Mouse (Mus musculus) midbrain, embryonic 12.5 days (tissue): Measurements from ENCODE around the gene Eif2ak4. TPM values are rescaled to one million over a fixed set of nuclear protein-coding genes. Genes with fewer than 3 reads are reported as not detected.

Experiments
- ATAC-seq: fragments of 200-750 bp; cut with Nextera tagmentation; 2 replicates; pipeline ENCODE4 v1.8.0; 2017; ENCODE audit warnings: low read depth, moderate TSS enrichment, moderate library complexity; ENCODE audit not compliant: low FRiP score
- H3K27ac ChIP-seq: fragments of 300-500 bp; sonication (generic); replicated peaks from 2 replicates; pipeline ENCODE4 v1.5.1; 2016; ENCODE audit warnings: mild to moderate bottlenecking
- H3K27me3 ChIP-seq: fragments of 300-500 bp; sonication (generic); 2 replicates; pipeline ENCODE4 v1.6.1; 2016; ENCODE audit warnings: mild to moderate bottlenecking
- H3K36me3 ChIP-seq: fragments of 300-500 bp; sonication (generic); 2 replicates; pipeline ENCODE4 v1.6.1; 2016
- H3K4me1 ChIP-seq: fragments of 300-500 bp; sonication (generic); 2 replicates; pipeline ENCODE4 v1.6.1; 2016
- H3K4me2 ChIP-seq: fragments of 300-500 bp; sonication (generic); replicated peaks from 2 replicates; pipeline ENCODE4 v1.6.1; 2016; ENCODE audit warnings: mild to moderate bottlenecking, moderate library complexity
- H3K4me3 ChIP-seq: fragments of 300-500 bp; sonication (generic); 2 replicates; pipeline ENCODE4 v1.5.1; 2016; ENCODE audit warnings: mild to moderate bottlenecking
- H3K9ac ChIP-seq: fragments of 300-500 bp; sonication (generic); replicated peaks from 2 replicates; pipeline ENCODE4 v1.6.1; 2016; ENCODE audit warnings: mild to moderate bottlenecking, moderate library complexity
- H3K9me3 ChIP-seq: fragments of 300-500 bp; sonication (generic); 2 replicates; pipeline ENCODE4 v1.6.1; 2016; ENCODE audit warnings: mild to moderate bottlenecking
- WGBS: fragments of 180-500 bp; shearing (Covaris S2); methylation state at CpG from one replicate; pipeline ENCODE4 v1.1.7; 2016; 5-methylcytosine and 5-hydroxymethylcytosine counted together
- polyA plus RNA-seq: library from polyadenylated mRNA; unstranded; fragments of >200 nt; fragmentation: Nextera tagmentation; extraction: Ambion mirVana; gene quantifications from 2 replicates; pipeline ENCODE4 v1.2.1, GENCODE M21; 2016

Gene Eif2ak4
- polyA plus RNA-seq, 1 experiment from 2014 or later, result 12.5 TPM

DNA sequence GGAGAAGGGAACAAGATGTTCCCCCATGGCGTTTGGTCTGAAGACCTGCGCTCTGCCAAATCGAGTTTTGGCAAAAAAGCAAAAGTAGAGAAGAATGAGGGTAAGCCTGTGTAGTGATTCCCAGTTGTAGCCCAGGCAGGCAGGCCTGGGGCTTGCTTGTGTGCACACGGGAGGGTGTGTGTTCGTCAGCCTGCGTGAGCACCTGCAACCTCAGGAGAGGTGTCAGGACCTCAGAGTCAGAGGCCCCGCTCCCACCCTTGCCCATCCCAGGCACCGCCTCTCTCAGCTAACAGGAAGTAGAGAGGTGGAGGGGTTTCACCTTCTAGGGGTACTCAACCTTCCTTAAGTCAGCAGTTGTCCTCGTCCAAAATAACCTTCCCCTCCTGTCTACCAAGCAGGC, 106.6 kb downstream of the Eif2ak4 start:
- Histone ChIP-seq H3K36me3 (no peaks in the 10 kb centered on the region), H3K9me3 (no peaks in the 10 kb centered on the region), H3K27ac (no peak overlapping the region), H3K4me1 (peaks cover 12% of the 10 kb centered on the region), H3K4me2 (no peak overlapping the region), H3K4me3 (no peak overlapping the region), H3K27me3 (no peaks in the 10 kb centered on the region), H3K9ac (no peak overlapping the region)
- no peak for ATAC-seq
- 80% methylated on average over 9 of the region's 9 CpGs for WGBS

DNA sequence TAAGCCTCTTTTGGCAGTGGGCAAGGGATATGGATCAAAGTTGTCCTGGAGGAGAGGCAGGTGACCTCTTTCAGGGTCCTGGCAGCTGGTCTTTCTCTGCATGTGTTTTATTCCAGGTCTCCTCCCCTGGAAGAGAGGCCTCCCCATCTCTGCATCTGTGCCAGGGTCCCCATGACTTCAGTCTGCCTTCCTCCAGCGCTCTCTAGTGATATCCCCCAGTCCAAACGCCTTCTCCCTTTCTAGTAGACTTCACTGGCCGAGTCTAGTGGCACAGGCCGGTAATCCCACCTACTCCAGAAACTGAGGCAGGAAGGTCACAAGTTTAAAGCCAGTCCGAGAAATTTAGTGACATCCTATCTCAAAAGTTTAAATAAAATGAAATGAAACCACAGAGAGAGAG, 109.5 kb downstream of the Eif2ak4 start:
- Histone ChIP-seq H3K27ac (no peak overlapping the region), H3K27me3 (no peaks in the 10 kb centered on the region), H3K4me3 (no peak overlapping the region), H3K9ac (no peak overlapping the region), H3K4me1 (peaks cover 5% of the 10 kb centered on the region), H3K9me3 (no peaks in the 10 kb centered on the region), H3K4me2 (no peak overlapping the region), H3K36me3 (no peaks in the 10 kb centered on the region)
- 82% methylated on average over 5 of the region's 5 CpGs for WGBS
- no peak for ATAC-seq

DNA sequence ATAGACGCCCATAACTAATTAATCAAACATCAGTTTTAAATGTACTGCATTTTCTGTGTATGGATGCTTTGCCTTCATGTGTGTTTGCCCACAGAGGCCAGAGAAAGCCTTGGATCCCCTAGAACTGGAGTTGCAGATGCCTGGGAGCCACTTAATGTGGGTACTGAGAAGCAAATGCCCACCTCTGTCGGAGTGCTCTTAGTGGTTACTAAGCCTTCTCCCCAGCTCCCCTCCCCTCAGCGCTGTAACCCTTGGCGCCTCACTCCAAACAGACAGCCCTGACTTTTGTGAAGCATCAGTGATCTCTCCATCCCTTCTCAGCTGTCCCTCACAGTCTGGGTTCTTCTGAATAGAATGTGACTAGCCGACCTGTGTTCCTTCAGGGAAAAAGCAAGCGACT, 110.1 kb downstream of the Eif2ak4 start:
- Histone ChIP-seq H3K9ac (no peak overlapping the region), H3K27ac (no peak overlapping the region), H3K4me1 (peaks cover 5% of the 10 kb centered on the region), H3K27me3 (no peaks in the 10 kb centered on the region), H3K36me3 (no peaks in the 10 kb centered on the region), H3K9me3 (no peaks in the 10 kb centered on the region), H3K4me3 (no peak overlapping the region), H3K4me2 (no peak overlapping the region)
- no peak for ATAC-seq
- whole genome bisulfite sequencing, result 76% methylated on average over 6 of the region's 6 CpGs

DNA sequence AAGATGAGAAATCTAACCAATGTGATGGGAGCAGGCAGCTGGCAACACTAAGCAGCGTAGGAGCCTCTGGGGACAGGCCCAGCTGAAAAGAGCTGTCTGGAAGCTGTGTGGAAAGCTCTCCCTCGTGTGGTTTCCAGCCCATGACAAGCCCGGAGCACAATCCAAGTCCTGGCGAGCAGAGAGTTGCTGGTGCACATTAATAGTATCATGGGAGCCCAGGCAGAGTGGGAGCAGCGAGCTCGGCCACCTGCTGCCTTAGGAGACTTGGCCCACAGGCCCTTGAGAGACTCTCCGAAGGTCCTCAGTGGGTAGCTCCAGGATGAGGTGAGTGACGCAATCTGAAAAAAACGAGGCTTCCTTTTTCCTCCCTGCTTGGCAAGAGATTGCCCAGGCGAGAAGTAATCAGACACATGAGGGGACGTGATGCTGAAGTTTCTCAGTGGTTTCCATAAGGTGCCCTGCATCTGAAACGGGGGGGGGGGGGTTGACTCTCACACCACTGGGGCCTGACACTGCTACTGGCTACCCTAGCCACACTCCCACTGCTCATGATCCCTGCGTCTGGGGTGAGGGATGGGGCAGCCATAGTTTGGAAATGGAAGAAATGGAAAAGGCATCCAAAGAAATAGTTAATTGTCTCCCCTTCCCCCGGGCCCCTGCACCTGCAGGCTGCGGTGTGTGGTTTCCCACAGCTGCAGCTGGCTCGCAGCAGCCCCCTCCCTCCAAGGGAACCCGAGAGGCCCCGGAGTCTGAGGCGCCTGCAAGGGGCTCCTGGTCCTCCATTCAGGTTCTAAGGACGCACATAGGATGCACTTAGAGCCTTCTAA, 110.9 kb downstream of the Eif2ak4 start:
- H3K9me3 ChIP-seq, result no peaks in the 10 kb centered on the region
- no peak overlapping the region for H3K4me2 ChIP-seq
- no peak overlapping the region for H3K4me3 ChIP-seq
- peaks cover 5% of the 10 kb centered on the region for H3K4me1 ChIP-seq
- no peak for ATAC-seq
- H3K27ac ChIP-seq, result no peak overlapping the region
- no peaks in the 10 kb centered on the region for H3K27me3 ChIP-seq
- 50% methylated on average over 20 of the region's 20 CpGs for WGBS
- no peak overlapping the region for H3K9ac ChIP-seq
- no peaks in the 10 kb centered on the region for H3K36me3 ChIP-seq

DNA sequence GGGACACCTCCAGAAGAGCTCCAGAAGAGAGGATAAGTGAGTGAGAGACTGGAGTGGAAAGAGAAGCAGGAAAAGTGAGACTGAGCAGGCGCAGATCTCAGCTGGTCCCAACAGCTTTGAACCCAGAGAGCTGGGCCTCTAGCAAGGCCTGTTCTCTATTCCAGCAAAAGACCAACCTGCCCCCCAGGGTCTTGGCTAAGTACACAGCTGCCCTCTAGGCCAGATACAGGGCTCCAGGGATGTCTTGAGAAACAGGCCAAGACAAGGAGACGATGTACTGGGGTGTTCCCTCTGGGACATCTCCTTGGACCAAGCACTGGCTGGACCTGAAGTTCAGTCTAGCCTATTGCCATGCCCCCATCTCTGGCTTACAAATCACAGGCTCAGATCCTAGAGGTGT, 111.8 kb downstream of the Eif2ak4 start:
- no peak for ATAC-seq
- H3K4me3 ChIP-seq, result no peak overlapping the region
- no peaks in the 10 kb centered on the region for H3K36me3 ChIP-seq
- H3K9me3 ChIP-seq, result no peaks in the 10 kb centered on the region
- WGBS, result 79% methylated on average over 2 of the region's 2 CpGs
- H3K4me1 ChIP-seq, result peaks cover 5% of the 10 kb centered on the region
- H3K27ac ChIP-seq, result no peak overlapping the region
- H3K9ac ChIP-seq, result no peak overlapping the region
- H3K4me2 ChIP-seq, result no peak overlapping the region
- H3K27me3 ChIP-seq, result no peaks in the 10 kb centered on the region

DNA sequence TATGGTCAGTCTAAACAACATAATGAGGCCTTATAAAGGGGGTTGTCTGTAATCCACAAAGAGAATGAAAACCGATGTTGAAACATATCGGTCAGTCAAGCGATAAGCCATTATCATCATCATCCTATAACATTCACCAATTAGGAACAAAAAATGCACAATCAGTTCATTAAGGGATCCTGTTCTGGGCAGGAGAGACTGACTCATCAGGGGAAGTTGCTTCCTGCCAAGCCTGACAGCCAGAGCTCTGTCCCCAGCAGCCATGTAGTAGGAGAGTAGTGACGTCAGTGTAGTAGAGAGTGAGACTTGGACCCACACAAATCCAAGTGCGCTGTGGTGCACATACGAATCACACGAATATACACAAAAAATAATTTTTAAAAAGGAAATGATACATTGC, 118.7 kb downstream of the Eif2ak4 start:
- H3K4me3 ChIP-seq, result no peak overlapping the region
- no peak overlapping the region for H3K4me2 ChIP-seq
- no peak overlapping the region for H3K9ac ChIP-seq
- H3K4me1 ChIP-seq, result peaks cover 14% of the 10 kb centered on the region
- peaks cover 6% of the 10 kb centered on the region; the same call in 1 of the 2 replicates for H3K27me3 ChIP-seq
- no peaks in the 10 kb centered on the region for H3K36me3 ChIP-seq
- no peak overlapping the region for H3K27ac ChIP-seq
- H3K9me3 ChIP-seq, result no peaks in the 10 kb centered on the region
- 94% methylated on average over 7 of the region's 7 CpGs for WGBS
- no peak for ATAC-seq

DNA sequence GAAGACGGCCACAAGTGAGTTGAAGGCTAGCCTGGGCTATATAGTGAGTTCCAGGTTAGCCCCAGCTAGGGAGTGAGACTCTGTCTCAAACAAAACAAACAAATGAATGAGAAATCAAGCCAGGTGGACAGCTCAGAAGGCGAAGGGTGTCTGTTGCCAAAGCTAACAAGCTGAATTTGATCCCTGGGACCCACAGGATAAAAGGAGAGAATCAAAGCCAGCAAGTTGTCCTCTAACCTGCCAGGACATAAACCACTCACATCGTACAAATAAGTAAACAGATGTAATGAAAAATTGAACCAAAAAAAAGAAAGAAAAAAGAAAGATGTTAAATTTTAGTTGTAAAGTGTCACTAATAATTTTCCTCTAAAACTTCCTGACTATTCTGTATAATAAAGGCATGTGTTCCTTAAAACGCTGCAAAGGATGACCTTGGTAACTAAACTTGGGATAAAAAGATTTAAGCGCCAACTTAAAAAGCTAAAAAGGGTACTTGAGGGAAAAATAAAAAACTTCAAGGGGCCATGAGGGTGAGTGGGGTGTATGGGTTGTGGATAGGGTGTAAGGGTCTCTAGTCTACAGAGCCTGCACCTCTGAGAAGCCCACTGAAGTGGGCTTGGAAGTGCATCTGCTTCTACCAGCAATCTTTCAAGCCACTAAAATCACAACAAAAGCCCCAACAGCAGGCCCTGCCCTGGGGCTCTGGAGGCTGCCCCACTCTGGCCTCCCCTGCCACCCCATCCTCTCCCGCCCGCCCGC, 121.4 kb downstream of the Eif2ak4 start:
- WGBS, result 44% methylated on average over 8 of the region's 8 CpGs
- Histone ChIP-seq H3K9me3 (no peaks in the 10 kb centered on the region), H3K9ac (peak overlapping the region; percentile 34; the same call in 1 of the 2 replicates), H3K4me1 (peaks cover 14% of the 10 kb centered on the region), H3K27ac (peak overlapping the region; percentile 69), H3K36me3 (no peaks in the 10 kb centered on the region), H3K4me3 (no peak overlapping the region), H3K4me2 (peak overlapping the region; percentile 32), H3K27me3 (peaks cover 6% of the 10 kb centered on the region; the same call in 1 of the 2 replicates)
- ATAC-seq, result no peak

DNA sequence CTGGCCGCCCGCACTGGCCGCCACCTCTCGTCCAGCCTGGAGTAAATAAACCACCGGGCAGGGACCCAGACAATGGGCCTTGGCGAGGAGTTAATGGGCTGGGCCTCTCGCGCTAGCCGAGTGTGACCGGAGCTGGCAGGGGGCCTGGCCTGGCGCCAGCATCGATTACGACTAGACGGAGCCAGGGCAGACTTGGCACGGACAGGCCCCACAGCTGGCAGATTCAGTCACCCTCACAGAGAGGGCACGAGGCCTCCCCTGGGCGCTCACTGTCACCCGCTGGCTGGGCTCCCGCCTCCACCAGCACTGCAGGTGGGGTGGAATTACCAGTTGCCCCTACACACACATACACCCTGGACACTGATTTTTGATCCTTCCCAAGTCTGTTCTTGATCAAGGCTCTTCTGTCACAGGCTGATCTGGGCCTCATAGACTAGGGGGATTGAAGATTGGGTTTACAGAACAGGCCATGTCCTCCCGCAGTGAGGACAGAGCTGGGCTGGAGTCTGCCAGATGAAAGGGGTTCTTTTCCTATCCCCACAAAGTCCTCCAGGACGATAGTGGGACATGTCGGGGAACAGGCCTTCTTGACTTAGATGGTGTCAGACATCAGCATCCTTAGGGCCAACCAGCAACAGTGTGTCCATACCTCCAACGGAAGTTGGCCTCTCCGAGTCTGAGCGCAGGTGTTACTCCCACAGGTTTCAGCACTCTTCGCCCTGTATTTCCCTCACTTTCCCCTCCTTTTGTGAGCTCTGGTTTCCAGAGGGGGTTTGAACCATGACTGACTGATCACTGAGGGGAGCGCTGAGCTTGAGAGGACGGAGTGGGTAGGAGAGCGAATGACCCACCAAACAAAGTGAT, 122.3 kb downstream of the Eif2ak4 start:
- ATAC-seq, result peak; percentile 91
- H3K4me1 ChIP-seq, result peaks cover 14% of the 10 kb centered on the region
- peak overlapping the region; percentile 32 for H3K4me2 ChIP-seq
- 38% methylated on average over 29 of the region's 29 CpGs for WGBS
- H3K4me3 ChIP-seq, result no peak overlapping the region
- H3K9me3 ChIP-seq, result no peaks in the 10 kb centered on the region
- H3K27ac ChIP-seq, result peak overlapping the region; percentile 69
- H3K9ac ChIP-seq, result peak overlapping the region; percentile 34; the same call in 1 of the 2 replicates
- H3K36me3 ChIP-seq, result no peaks in the 10 kb centered on the region
- peaks cover 6% of the 10 kb centered on the region; the same call in 1 of the 2 replicates for H3K27me3 ChIP-seq

DNA sequence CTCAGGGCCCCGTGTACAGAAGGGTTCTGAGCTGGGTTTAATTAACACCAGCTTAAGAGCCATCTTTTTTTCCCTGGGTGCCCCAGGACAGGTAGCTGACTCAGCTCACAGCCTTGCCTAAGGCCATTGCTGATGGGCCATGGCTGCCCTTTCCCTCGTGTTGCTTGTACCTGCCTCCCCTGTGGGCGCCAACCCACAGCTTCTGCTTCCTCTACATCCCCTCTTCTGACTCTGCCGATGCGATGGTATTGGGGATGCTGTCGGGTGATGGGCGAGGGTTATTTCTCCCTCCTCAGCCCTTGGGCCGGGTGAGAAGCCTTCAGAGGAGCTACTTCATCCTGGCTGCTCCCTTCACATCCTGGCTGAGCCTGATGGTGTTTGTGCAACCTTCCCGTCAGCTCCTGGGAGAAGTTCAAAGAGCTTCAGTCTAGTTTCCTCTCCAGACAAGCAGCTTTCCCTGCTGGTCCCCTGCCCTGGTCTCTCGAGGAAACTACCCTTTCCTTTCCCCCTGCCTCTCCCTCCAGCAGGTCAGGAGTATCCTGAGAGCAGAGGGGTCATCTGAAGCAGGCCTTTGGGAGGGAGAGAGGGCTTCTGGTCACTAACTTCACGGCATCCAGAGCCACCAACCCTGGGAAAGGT, 123.5 kb downstream of the Eif2ak4 start:
- Histone ChIP-seq H3K27ac (0 out of 2 replicates have a peak overlapping the region, but pooled peaks have one; percentile 35), H3K4me2 (no peak overlapping the region), H3K4me3 (no peak overlapping the region), H3K9me3 (no peaks in the 10 kb centered on the region), H3K9ac (no peak overlapping the region), H3K36me3 (no peaks in the 10 kb centered on the region), H3K27me3 (peaks cover 6% of the 10 kb centered on the region; the same call in 1 of the 2 replicates), H3K4me1 (peaks cover 14% of the 10 kb centered on the region)
- ATAC-seq, result no peak
- 65% methylated on average over 11 of the region's 11 CpGs for WGBS

DNA sequence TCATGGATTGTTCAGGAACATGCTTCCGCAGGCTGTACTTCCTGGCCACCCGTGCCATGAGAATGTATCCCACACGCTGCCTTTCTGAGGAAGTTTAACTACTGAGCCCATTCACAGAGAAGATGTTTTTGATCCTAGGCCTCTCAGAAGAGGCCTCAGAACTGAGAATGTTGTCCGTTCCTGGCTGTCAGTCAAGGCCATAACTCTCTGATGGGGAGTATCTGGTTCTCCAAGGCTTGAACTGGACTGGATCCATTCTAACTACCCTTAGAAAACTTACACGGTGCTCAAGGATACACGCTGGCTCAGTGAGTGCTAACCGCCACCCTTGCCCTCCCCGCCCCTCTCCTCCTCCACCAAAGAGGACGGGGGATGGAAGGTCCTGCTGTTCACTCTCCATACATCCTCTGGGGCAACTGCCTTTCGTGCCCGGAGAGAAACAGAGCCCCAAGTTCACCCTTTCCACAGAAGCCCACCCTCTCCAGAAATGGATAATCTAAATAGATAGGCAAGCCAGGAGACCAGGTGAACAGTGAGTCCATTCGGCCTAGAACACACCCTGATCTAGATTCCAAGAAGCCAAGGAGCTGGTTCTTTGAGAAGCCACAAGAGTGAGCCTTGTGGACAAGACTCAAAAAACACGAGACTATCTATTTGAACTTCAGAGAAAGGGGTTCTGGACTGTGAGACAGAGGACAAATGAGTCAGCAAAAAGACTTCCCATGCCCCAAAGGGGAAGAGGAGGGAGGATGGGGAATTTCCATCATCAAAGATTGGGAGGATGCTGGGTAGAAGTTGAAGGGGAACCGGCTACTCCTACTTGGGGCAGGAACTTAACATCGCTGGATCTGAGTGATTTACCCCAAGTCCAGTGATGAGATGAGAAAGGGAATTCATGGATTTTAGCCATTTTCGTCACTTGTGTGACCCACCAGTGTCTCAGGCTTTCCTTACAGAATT, 124.3 kb downstream of the Eif2ak4 start:
- H3K4me3 ChIP-seq, result no peak overlapping the region
- WGBS, result 80% methylated on average over 16 of the region's 16 CpGs
- no peak overlapping the region for H3K27ac ChIP-seq
- H3K27me3 ChIP-seq, result peaks cover 6% of the 10 kb centered on the region; the same call in 1 of the 2 replicates
- no peak for ATAC-seq
- peaks cover 14% of the 10 kb centered on the region for H3K4me1 ChIP-seq
- H3K4me2 ChIP-seq, result no peak overlapping the region
- H3K9ac ChIP-seq, result no peak overlapping the region
- no peaks in the 10 kb centered on the region for H3K36me3 ChIP-seq
- H3K9me3 ChIP-seq, result no peaks in the 10 kb centered on the region
